In the genomic region with DNA sequence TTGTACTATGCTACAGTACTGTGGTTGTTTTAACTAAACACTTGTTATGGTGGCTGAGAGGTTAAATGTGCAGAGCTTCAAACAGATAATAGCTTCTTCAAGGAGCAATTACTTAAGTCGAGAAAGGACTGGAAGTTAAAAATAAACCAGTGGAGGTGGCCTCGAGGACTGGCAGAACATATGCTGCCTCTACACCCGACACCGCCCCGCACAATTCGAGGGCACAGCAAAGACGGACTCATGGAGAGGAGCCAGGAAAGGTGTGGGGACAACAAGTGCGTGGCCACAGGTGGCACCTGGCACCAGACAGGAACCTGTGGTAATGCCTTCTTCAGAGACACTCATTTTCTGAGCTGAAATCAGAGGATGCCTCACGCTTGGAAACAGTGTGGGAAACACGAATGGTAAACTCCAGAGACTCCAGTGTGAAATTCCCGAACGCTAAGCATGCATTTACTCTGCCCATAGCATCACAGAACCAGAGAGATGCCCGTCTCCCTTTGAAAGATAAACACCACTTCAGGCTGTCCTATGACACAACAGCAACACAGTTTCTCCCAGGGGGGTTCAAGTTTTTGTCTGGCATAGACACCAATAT, we compare ENCODE assay signal across 10 mouse cellular contexts.
DNase-seq lines count a peak whose midpoint lies in the region; ATAC-seq lines count a peak whose summit lies in the region.
"Had no signal": no experiment of that assay in that cellular context is flagged by ENCODE, and none has a peak within 500 bp of the region (broad histone marks: within the 10 kb centered on the region; RNA-seq: fewer than 3 reads in every experiment).

No protein-coding gene starts in this region.

- intact Hi-C loops in heart, postnatal 10 days (cut with DNase I) = loop anchor here (5.0 kb wide), 2 partner anchors 110 to 160 kb away; no protein-coding TSS in a partner anchor

- no peaks in the 10 kb centered on the region for H3K27me3 ChIP-seq in lung, embryonic 16.5 days (ENCODE audit: control insufficient read depth, insufficient read depth, low read depth, low read length)
- H3K27me3 ChIP-seq in forebrain, embryonic 12.5 days = no peaks in the 10 kb centered on the region
- no peaks in the 10 kb centered on the region for H3K27me3 ChIP-seq in kidney, embryonic 16.5 days (ENCODE audit: insufficient read depth, low read length)
- H3K27me3 ChIP-seq: liver, embryonic 15.5 days had no signal

- no peak overlapping the region for H3K27ac ChIP-seq in lung, embryonic 16.5 days (ENCODE audit: low read length)
- H3K27ac ChIP-seq in forebrain, embryonic 12.5 days = peak overlapping the region; percentile 63
- H3K27ac ChIP-seq in kidney, embryonic 16.5 days (ENCODE audit: low read length) = peak overlapping the region; percentile 53; the same call in 1 of the 2 replicates
- H3K27ac ChIP-seq: liver, embryonic 15.5 days had no signal

- no peaks in the 10 kb centered on the region for H3K9me3 ChIP-seq in lung, embryonic 16.5 days (ENCODE audit: control insufficient read depth, low read length)
- H3K9me3 ChIP-seq in forebrain, embryonic 12.5 days = no peaks in the 10 kb centered on the region
- no peaks in the 10 kb centered on the region for H3K9me3 ChIP-seq in kidney, embryonic 16.5 days (ENCODE audit: low read length)
- H3K9me3 ChIP-seq: G1E; liver, embryonic 15.5 days had no signal

- 51% methylated on average over 13 of the region's 13 CpGs for WGBS in lung, embryonic 16.5 days
- WGBS in forebrain, embryonic 12.5 days = 63% methylated on average over 13 of the region's 13 CpGs
- WGBS in kidney, embryonic 16.5 days = 58% methylated on average over 13 of the region's 13 CpGs

- no peak overlapping the region for H3K9ac ChIP-seq in lung, embryonic 16.5 days (ENCODE audit: low read length)
- no peak overlapping the region for H3K9ac ChIP-seq in forebrain, embryonic 12.5 days
- no peak overlapping the region for H3K9ac ChIP-seq in kidney, embryonic 16.5 days (replicated peaks; ENCODE audit: low read length)
- H3K9ac ChIP-seq: liver, embryonic 15.5 days had no signal

- H3K4me1 ChIP-seq in lung, embryonic 16.5 days (replicated peaks; ENCODE audit: control insufficient read depth, insufficient read depth, low read length) = peaks cover 17% of the 10 kb centered on the region
- H3K4me1 ChIP-seq in forebrain, embryonic 12.5 days = peaks cover 39% of the 10 kb centered on the region
- H3K4me1 ChIP-seq in kidney, embryonic 16.5 days (ENCODE audit: insufficient read depth, low read length) = peaks cover 17% of the 10 kb centered on the region
- H3K4me1 ChIP-seq: liver, embryonic 15.5 days had no signal

- no peaks in the 10 kb centered on the region for H3K36me3 ChIP-seq in lung, embryonic 16.5 days (ENCODE audit: control insufficient read depth, insufficient read depth, low read length)
- no peaks in the 10 kb centered on the region for H3K36me3 ChIP-seq in forebrain, embryonic 12.5 days (replicated peaks)
- H3K36me3 ChIP-seq in kidney, embryonic 16.5 days (ENCODE audit: insufficient read depth, low read length) = no peaks in the 10 kb centered on the region
- H3K36me3 ChIP-seq: liver, embryonic 15.5 days had no signal

- H3K4me3 ChIP-seq in lung, embryonic 16.5 days (ENCODE audit: low read length) = no peak overlapping the region
- H3K4me3 ChIP-seq in forebrain, embryonic 12.5 days (replicated peaks) = no peak overlapping the region
- no peak overlapping the region for H3K4me3 ChIP-seq in kidney, embryonic 16.5 days (ENCODE audit: low read length)
- H3K4me3 ChIP-seq: liver, embryonic 15.5 days had no signal

- no peak overlapping the region for H3K4me2 ChIP-seq in lung, embryonic 16.5 days (ENCODE audit: low read depth, low read length)
- no peak overlapping the region for H3K4me2 ChIP-seq in forebrain, embryonic 12.5 days
- H3K4me2 ChIP-seq in kidney, embryonic 16.5 days (replicated peaks; ENCODE audit: low read depth, low read length) = no peak overlapping the region
- H3K4me2 ChIP-seq: liver, embryonic 15.5 days had no signal

- peak; percentile 18; the same call in 1 of the 2 replicates for ATAC-seq in lung, embryonic 16.5 days (ENCODE audit: low read depth)
- peak; percentile 34; the same call in 1 of the 2 replicates for ATAC-seq in forebrain, embryonic 12.5 days (ENCODE audit: low FRiP score)
- peak; percentile 64 for ATAC-seq in kidney, embryonic 16.5 days (ENCODE audit: low FRiP score, low TSS enrichment)

- DNase-seq in lung, postnatal 4 days = no peak
- peak; percentile 13 for DNase-seq in right cerebral cortex, postnatal 14 days
- DNase-seq in heart, postnatal 10 days = no peak
- DNase-seq in urinary bladder, postnatal 14 days (ENCODE audit: low spot score) = no peak
- DNase-seq: cerebellum, adult 9-11 months had no signal
